Mouse (Mus musculus) G1E (cell line): ENCODE data around the gene Cxcl10.

ENCODE experiments used
- CTCF ChIP-seq: IDR thresholded peaks from 2 replicates; pipeline ENCODE4 v1.5.1; 2012; ENCODE audit warnings: low read depth, low read length, inconsistent platforms, mixed read lengths
- GATA1 ChIP-seq: IDR thresholded peaks from 2 replicates; pipeline ENCODE4 v1.6.1; 2012; ENCODE audit warnings: borderline replicate concordance, low read length, inconsistent platforms, mixed read lengths

DNA sequence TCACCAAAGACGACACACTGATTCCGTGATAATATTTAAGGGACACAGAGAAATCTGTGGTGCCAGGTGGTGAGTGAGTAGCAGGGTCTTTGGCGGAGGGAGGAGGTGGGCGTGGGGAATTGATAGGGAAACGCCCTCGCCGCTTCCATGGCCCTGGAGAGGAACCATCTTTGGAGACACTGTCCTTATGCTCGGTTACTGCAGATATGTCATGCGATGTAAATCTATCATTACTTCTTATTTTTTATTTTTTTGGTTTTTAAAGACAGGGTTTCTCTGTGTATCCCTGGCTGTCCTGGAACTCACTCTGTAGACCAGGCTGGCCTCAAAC, 33.6 kb upstream of the Cxcl10 start:
- TF ChIP-seq CTCF (no peak), GATA1 (no peak)
